Mouse (Mus musculus) myocyte (in vitro differentiated cells): ENCODE data around the gene Wrap73. TPM values are rescaled to one million over a fixed set of nuclear protein-coding genes. Genes with fewer than 3 reads are reported as not detected.

Source experiments
- H3K27me3 ChIP-seq: one replicate; pipeline ENCODE4 v1.6.1; 2011; ENCODE audit not compliant: control insufficient read depth, insufficient read depth, insufficient read length
- H3K36me3 ChIP-seq: one replicate; pipeline ENCODE4 v1.6.1; 2011; ENCODE audit not compliant: control insufficient read depth, insufficient read depth
- H3K4me2 ChIP-seq: one replicate; pipeline ENCODE4 v1.6.1; 2011; ENCODE audit warnings: low read depth, control low read depth
- H3K4me3 ChIP-seq: one replicate; pipeline ENCODE4 v1.5.1; 2011; ENCODE audit warnings: mild to moderate bottlenecking, control low read depth, moderate library complexity
- H3K79me2 ChIP-seq: one replicate; pipeline ENCODE4 v1.6.1; 2011; ENCODE audit not compliant: control insufficient read depth, insufficient read depth
- H3ac ChIP-seq: one replicate; pipeline ENCODE4 v1.6.1; 2011; ENCODE audit not compliant: control insufficient read depth, insufficient read length
- CEBPB ChIP-seq: IDR thresholded peaks from 2 replicates; pipeline ENCODE4 v1.6.1; 2011; ENCODE audit warnings: mild to moderate bottlenecking, moderate library complexity; ENCODE audit not compliant: poor library complexity, insufficient read depth, severe bottlenecking
- E2F4 ChIP-seq: IDR thresholded peaks from one replicate; pipeline ENCODE4 v1.6.1; 2011; ENCODE audit warnings: mild to moderate bottlenecking, control low read depth, moderate library complexity; ENCODE audit not compliant: insufficient read depth
- MAX ChIP-seq: IDR thresholded peaks from one replicate; pipeline ENCODE4 v1.6.1; 2011; ENCODE audit warnings: low read depth, mild to moderate bottlenecking, control low read depth
- MYOD1 ChIP-seq, 3 experiments: IDR thresholded peaks; one replicate each; pipeline ENCODE4 v1.6.1; 2011; ENCODE audit warnings: control low read depth in 2 of 3, low read depth in 2 of 3, mild to moderate bottlenecking in 2 of 3, moderate library complexity in 1 of 3; ENCODE audit not compliant: insufficient read length in 2 of 3, control insufficient read depth in 1 of 3
- MYOG ChIP-seq, 3 experiments: IDR thresholded peaks; one replicate each; pipeline ENCODE4 v1.6.1; 2011; ENCODE audit warnings: control low read depth in 2 of 3, low read depth in 2 of 3, mild to moderate bottlenecking in 2 of 3; ENCODE audit not compliant: insufficient read length in 2 of 3, control insufficient read depth in 1 of 3, insufficient read depth in 1 of 3
- POLR2A ChIP-seq: IDR thresholded peaks from one replicate; pipeline ENCODE4 v1.6.1; 2011; ENCODE audit warnings: low read depth, mild to moderate bottlenecking, control low read depth, moderate library complexity; ENCODE audit not compliant: insufficient read length
- POLR2AphosphoS2 ChIP-seq: IDR thresholded peaks from one replicate; pipeline ENCODE4 v1.6.1; 2011; ENCODE audit warnings: low read depth, control low read depth; ENCODE audit not compliant: insufficient read length
- REST ChIP-seq: IDR thresholded peaks from one replicate; pipeline ENCODE4 v1.6.1; 2011; ENCODE audit warnings: mild to moderate bottlenecking, control low read depth, moderate library complexity; ENCODE audit not compliant: insufficient read depth, insufficient read length
- SRF ChIP-seq: IDR thresholded peaks from one replicate; pipeline ENCODE4 v1.6.1; 2011; ENCODE audit warnings: low read depth; ENCODE audit not compliant: control insufficient read depth, insufficient read length
- TCF12 ChIP-seq: IDR thresholded peaks from one replicate; pipeline ENCODE4 v1.6.1; 2011; ENCODE audit warnings: mild to moderate bottlenecking, control low read depth; ENCODE audit not compliant: poor library complexity, insufficient read depth, severe bottlenecking
- TCF3 ChIP-seq: IDR thresholded peaks from one replicate; pipeline ENCODE4 v1.6.1; 2011; ENCODE audit warnings: low read depth, control low read depth; ENCODE audit not compliant: insufficient read length
- USF1 ChIP-seq: IDR thresholded peaks from one replicate; pipeline ENCODE4 v1.6.1; 2011; ENCODE audit warnings: low read depth, mild to moderate bottlenecking, control low read depth, moderate library complexity
- polyA plus RNA-seq: library from polyadenylated mRNA; unstranded; fragments of >200 nt; fragmentation: generic; extraction: Trizol; gene quantifications from one replicate; pipeline ENCODE4 v1.2.1, GENCODE M21; 2012; ENCODE audit warnings: missing spikeins

The Wrap73 gene
- polyA plus RNA-seq, 1 experiment = 23.8 TPM

- Histone ChIP-seq H3ac (no peak overlapping the region), H3K4me3 (no peak overlapping the region), H3K4me2 (no peak overlapping the region), H3K27me3 (no peaks in the 10 kb centered on the region), H3K79me2 (no peaks in the 10 kb centered on the region), H3K36me3 (no peaks in the 10 kb centered on the region)
- no peak for TF ChIP-seq SRF
- TF ChIP-seq REST = no peak
- TF ChIP-seq POLR2AphosphoS2 = no peak
- TF ChIP-seq TCF3 = no peak
- no peak for TF ChIP-seq E2F4
- no peak for TF ChIP-seq MAX
- TF ChIP-seq CEBPB = no peak
Measured at GRCm38 (mm10) chr4:154185001-154185400, 42.8 kb downstream of the Wrap73 start.

GRCm38 (mm10) chr4:154186002-154186537, 43.9 kb downstream of the Wrap73 start:
- H3ac ChIP-seq = no peak overlapping the region
- H3K4me3 ChIP-seq = no peak overlapping the region
- H3K36me3 ChIP-seq = no peaks in the 10 kb centered on the region

GRCm38 (mm10) chr4:154188948-154189347, 46.8 kb downstream of the Wrap73 start:
- H3K27me3 ChIP-seq = no peaks in the 10 kb centered on the region
- no peak overlapping the region for H3K4me2 ChIP-seq
- no peaks in the 10 kb centered on the region for H3K79me2 ChIP-seq
- H3ac ChIP-seq = no peak overlapping the region
- H3K4me3 ChIP-seq = no peak overlapping the region
- no peak for TF ChIP-seq MAX
- no peak for TF ChIP-seq USF1
- no peak for TF ChIP-seq SRF
- TF ChIP-seq MYOD1 (IDR thresholded peaks at IDR 0.05; ENCODE audit: control insufficient read depth in 1 of 3, insufficient read length in 2 of 3, low read depth in 2 of 3) = no peak
- TF ChIP-seq REST = no peak
- TF ChIP-seq CEBPB = no peak
- no peak for TF ChIP-seq POLR2AphosphoS2
- TF ChIP-seq E2F4 = no peak
- H3K36me3 ChIP-seq = no peaks in the 10 kb centered on the region

More at GRCm38 (mm10) chr4:154186002-154186537, 43.9 kb downstream of the Wrap73 start:
- Histone ChIP-seq H3K27me3 (no peaks in the 10 kb centered on the region), H3K79me2 (no peaks in the 10 kb centered on the region), H3K4me2 (no peak overlapping the region)
- TF ChIP-seq MYOG (IDR thresholded peaks at IDR 0.05; ENCODE audit: control insufficient read depth in 1 of 3, insufficient read depth in 1 of 3, insufficient read length in 2 of 3, low read depth in 2 of 3) = no peak
- TF ChIP-seq MYOD1 (IDR thresholded peaks at IDR 0.05; ENCODE audit: control insufficient read depth in 1 of 3, insufficient read length in 2 of 3, low read depth in 2 of 3) = no peak
- TF ChIP-seq USF1 = no peak
- no peak for TF ChIP-seq REST
- no peak for TF ChIP-seq SRF
- no peak for TF ChIP-seq POLR2AphosphoS2
- no peak for TF ChIP-seq CEBPB
- no peak for TF ChIP-seq TCF3
- no peak for TF ChIP-seq E2F4
- TF ChIP-seq MAX = no peak
- no peak for TF ChIP-seq POLR2A

GRCm38 (mm10) chr4:154197961-154198360, 55.8 kb downstream of the Wrap73 start:
- no peak for TF ChIP-seq MYOD1 (IDR thresholded peaks at IDR 0.05; ENCODE audit: control insufficient read depth in 1 of 3, insufficient read length in 2 of 3, low read depth in 2 of 3)
- TF ChIP-seq SRF = no peak
- TF ChIP-seq MYOG (IDR thresholded peaks at IDR 0.05; ENCODE audit: control insufficient read depth in 1 of 3, insufficient read depth in 1 of 3, insufficient read length in 2 of 3, low read depth in 2 of 3) = no peak
- TF ChIP-seq REST = no peak
- TF ChIP-seq CEBPB = no peak
- no peak for TF ChIP-seq POLR2AphosphoS2
- TF ChIP-seq TCF12 = no peak
- TF ChIP-seq POLR2A = no peak
- H3K4me3 ChIP-seq = no peak overlapping the region
- H3ac ChIP-seq = no peak overlapping the region
- no peaks in the 10 kb centered on the region for H3K36me3 ChIP-seq
- no peak overlapping the region for H3K4me2 ChIP-seq
- no peaks in the 10 kb centered on the region for H3K27me3 ChIP-seq
- no peaks in the 10 kb centered on the region for H3K79me2 ChIP-seq

DNA sequence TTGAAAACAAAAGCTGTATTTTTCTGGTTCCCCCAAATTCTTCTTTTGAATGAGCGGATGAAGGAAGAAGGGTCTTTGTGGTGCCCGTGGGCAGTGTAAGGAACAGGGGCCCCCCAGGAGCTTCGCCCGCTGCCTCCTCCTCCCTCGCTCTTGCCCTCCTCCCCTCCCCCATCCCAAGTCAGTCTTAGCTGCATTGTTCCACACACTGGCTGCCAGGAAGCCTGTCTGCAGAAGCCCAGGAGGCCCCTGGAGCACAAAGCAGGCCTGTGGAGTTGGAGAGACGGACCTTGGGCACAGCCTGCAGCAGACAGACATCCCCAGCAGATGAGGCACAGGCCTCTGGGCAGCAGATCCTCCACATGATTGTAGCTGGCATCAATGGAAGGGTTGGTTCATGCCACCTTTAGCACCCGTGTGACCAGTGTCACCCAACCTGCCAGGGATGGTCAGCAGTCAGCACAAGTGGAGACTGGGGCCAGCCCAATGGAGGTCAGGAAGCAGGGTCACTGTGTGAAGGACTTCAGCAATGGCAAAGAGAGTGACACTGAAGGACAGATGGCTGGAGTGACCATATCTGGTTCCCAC, 56.3 kb downstream of the Wrap73 start:
- Histone ChIP-seq H3K4me2 (no peak overlapping the region), H3K79me2 (no peaks in the 10 kb centered on the region), H3ac (no peak overlapping the region), H3K4me3 (no peak overlapping the region), H3K27me3 (no peaks in the 10 kb centered on the region), H3K36me3 (no peaks in the 10 kb centered on the region)
- TF ChIP-seq TCF3 (no peak), REST (no peak), MYOD1 (IDR thresholded peaks at IDR 0.05; ENCODE audit: control insufficient read depth in 1 of 3, insufficient read length in 2 of 3, low read depth in 2 of 3) (no peak), MAX (no peak), MYOG (IDR thresholded peaks at IDR 0.05; ENCODE audit: control insufficient read depth in 1 of 3, insufficient read depth in 1 of 3, insufficient read length in 2 of 3, low read depth in 2 of 3) (no peak), E2F4 (no peak), USF1 (no peak), POLR2A (no peak)
